Mouse (Mus musculus): ENCODE measurements around the gene Wnt9b.
A peak's percentile ranks its signal among the peaks of the same experiment; 100 is the strongest.

Wnt9b gene

DNA sequence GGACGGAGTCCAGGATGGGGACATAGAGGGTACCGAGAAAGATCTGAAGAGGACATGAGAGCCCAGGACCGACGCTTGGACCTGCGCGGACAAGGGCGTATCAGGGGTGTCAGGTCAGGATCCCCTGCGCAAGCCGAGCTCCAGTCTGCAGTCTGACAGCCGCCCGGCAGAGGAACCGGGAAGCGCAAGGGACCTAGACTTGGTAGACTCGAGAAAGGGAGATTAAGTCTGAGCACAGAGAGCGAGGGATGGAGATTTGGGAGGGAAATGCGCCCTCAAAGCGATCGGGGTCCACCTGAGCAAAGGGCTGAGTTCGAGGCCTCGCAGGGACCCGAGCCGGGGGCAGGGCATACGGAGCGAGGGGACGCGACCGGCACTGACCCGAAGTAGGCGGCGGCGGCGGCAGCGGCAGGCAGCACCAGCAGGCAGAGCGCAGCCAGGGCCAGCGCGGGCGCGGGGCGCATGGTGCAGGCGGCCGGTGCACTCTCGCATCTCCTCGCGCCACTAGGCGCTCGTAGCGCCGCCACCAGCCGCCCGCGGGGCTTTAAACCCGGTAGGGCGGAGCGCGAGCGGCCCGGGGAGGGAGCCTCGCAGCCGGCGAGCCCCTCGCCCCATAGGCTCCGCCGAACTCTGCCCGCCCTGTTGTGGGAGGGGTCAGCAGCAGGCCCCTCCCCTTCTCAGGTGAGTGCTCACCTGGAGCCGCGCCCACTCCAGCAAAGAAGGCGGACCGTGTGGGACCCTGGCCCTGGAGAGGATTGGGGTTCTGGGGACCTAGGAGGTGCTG lies at the start of gene Wnt9b:
Wnt9b (minus strand) TSS at position 516 of the 784 bp plus-strand sequence.
- DNase-seq (ENCODE audit: low read depth, low spot score): no peak

DNA sequence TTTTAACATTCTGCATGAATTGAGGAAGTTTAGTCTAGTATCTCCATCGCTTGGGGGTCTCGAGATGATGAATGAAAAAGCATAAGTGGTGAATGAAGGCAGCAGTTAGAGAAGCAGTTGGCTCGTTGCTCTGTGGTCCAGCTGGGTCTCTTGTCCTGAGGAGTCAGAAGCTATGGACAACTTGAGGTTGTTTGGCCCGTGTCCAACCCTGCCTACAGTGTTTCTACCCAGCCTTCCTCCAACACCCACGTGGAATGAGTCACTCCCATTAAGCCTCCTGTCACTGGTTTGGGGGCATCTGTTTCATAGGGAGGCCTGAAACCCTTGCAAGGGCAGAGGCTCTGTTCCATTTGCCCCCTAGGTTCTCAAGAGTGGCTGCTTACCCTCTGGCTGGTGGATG lies 40.3 kb upstream of the Wnt9b start:
- DNase-seq (ENCODE audit: low read depth, low spot score): peak; percentile 86

DNA sequence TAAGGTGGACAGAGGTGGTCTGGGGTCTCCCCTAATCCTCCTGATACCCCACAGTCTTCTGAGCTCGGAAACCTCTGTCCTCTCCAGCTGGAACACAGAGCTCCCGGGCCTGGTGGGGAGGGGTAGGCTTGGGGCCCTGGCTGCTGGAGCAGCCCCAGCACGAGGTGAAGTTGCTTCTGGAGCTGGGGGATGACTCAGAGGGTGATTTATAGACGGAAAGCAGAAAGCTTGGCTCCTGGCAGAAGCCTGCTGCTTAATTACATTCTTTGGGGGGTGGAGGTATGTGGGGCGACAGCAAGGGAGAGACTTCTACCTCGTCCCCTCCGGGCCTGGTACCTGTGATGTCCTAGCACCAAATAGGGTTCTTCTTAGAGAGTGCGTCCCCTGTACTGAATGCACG lies 30.5 kb upstream of the Wnt9b start:
- peak; percentile 86 for DNase-seq (ENCODE audit: low read depth, low spot score)

DNA sequence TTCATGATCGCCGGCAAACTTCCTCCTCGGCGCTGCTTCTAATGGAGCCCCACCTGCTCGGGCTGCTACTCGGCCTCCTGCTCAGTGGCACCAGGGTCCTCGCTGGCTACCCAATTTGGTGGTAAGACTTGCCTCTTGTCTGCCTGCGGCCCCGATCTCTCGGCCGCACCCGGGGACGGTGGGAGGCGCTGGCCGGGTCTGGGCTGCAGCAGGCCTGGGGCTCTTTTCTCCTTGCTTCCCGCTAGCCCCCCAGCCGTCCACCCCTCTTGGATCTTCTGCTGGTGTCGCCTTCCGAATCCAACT lies 24.6 kb upstream of the Wnt9b start:
- no peak for DNase-seq (ENCODE audit: low read depth, low spot score)

DNA sequence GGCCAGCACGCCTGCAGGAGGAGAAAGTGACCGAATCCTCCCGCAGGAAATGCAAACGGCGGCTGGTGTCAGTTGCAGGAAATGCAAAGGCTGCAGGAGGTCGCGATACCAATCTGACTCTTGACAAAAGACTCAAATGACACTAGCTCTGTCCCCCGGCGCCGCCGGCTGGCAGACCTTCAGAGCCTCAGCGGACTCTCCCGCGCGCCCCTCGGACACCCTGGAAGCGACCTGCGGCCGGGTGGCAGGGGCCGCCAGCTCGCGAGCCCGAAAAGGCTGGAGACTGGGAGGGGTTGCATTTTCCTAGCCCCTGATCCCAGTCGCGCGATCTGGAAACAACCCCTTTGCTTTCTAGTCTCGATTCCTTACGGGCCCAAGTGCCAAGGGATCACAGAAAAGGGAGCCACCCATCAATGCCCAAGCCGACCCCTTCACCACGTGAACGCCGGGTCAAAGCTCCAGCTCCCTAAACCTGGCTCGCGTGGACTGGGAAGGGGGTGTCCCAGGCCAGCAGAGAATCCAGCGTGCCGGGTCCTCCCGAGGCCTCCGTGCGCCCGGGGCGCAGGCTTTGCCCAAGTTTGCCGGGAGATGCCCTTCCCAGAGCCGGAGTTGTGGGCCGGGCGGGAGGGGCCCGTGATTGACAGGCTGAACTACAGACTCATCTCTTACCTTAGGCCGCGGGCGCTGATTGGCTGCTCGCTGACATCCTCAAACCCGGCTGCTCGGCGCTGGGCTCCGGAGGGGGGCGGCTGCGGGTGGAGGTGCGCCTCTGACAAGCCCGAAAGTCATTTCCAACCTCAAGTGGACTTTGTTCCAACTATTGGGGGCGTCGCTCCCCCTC lies 24.0 kb upstream of the Wnt9b start, which contains the start of gene Wnt3:
Wnt3 (plus strand) TSS at position 764 of the 841 bp plus-strand sequence.
- DNase-seq (ENCODE audit: low read depth, low spot score): no peak

DNA sequence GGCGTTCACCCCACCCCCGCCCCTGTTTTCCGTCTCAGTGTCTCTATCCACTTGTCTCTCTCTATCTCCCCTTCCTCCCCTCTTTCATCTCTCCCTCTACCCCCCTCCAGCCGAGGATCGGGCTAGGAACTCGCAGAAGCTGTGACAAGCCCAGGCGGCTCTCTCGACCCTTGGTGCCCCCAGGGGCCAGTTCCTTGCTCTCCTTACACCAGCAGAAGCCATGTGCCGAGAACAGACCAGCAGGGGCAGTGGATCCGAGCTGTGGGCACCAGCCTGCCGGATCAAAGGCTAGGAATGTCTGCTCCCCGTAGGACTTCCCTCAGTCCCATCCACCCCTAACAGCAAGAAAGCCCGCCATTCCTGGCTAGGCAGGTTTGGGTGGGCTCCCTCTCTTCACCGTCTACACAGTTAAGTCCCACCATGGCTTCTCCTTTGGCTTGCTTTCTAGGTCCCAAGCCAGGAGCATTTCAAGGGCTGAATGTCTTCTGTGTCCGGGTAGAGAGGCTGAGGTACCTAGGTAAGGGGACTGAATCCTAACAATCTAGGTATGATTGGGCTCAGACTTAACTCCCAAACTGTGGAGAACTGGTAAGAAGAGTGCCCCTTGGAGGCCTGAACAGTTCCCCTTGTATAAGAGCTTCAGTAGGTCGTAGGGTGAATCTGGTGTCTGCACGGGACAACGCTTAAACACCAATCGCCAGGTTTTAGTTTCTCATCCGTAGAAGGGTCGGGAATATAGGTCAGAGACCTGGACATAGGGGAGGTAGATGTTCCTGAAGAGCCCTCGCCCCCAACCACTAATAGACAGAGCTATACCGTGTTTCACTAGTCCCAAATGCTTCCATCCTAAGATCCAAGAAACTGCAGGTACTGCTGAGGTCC lies 23.1 kb upstream of the Wnt9b start:
- DNase-seq (ENCODE audit: low read depth, low spot score): no peak

DNA sequence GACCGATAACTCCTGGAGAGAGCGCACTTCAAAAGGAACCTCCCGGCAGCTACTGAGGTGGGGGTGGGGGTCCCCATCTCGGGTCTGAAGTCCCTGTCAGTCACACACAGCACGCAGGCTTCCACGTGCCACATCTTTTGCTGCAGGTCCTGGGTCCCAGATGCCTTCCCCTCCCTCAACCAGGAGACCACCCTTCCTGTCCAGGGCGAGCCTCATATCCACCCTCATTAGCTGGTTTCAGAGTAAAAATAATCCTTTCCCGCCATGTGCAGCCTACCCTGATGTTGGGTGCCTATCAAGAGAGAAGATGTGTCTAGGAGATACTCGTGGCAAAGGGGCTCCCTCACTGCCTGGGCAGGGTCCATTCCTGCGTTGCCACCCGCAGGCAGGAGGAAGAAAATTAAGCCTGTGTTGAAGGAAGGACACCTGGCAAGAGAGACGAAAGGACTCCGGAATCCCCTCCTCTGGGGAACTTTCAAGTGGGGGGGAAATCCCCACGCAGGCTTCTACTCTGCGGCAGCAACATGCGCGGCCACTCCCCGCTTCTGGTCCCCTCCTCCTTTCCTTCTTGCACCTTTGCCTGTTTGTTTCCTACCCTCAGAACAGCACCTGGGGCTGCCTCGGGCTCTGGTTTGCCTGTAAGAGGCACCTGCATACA lies 21.7 kb upstream of the Wnt9b start:
- no peak for DNase-seq (ENCODE audit: low read depth, low spot score)

DNA sequence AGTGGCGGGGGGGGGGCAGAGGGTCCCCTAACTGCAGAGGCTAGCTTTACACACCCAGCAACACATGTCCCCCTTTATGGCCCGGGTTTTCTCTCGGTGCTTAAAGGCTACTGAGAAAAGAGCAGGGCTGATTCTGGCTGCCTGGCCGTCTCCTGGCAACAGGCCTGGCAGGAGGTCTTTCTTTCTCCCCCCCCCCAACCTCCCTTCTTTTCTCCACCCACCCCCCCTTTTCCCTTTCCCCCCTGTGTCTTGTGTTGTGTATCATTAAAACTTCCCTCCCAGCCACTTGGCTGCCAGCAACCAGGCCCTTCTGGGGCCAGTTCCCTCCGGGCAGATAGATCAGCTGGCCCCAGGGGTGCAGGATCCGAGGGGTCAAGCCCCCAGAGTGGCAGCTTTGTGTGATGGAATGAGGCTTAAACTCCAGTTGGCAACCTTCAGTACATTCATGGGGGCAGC lies 16.0 kb upstream of the Wnt9b start:
- no peak for DNase-seq (ENCODE audit: low read depth, low spot score)

DNA sequence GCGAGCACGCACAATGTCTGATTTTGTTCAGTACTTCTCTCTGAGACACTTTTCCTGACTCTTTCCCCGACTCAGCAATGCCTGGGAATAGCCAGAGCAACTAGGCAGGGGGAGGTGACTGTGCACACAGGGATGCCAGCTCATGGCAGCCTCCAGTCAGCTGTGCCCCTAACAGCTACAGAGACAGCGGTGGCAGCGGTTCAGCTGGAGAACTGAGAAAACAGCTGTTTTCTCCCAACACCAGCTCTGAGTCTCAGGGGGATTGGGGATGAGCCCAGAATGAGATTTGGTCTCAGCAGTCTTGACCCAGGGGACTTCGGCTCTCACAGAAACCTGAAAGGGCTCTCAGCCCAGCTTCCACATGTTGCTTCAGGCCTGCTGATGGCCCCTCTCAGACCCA lies 15.0 kb upstream of the Wnt9b start:
- DNase-seq (ENCODE audit: low read depth, low spot score): peak; percentile 30

DNA sequence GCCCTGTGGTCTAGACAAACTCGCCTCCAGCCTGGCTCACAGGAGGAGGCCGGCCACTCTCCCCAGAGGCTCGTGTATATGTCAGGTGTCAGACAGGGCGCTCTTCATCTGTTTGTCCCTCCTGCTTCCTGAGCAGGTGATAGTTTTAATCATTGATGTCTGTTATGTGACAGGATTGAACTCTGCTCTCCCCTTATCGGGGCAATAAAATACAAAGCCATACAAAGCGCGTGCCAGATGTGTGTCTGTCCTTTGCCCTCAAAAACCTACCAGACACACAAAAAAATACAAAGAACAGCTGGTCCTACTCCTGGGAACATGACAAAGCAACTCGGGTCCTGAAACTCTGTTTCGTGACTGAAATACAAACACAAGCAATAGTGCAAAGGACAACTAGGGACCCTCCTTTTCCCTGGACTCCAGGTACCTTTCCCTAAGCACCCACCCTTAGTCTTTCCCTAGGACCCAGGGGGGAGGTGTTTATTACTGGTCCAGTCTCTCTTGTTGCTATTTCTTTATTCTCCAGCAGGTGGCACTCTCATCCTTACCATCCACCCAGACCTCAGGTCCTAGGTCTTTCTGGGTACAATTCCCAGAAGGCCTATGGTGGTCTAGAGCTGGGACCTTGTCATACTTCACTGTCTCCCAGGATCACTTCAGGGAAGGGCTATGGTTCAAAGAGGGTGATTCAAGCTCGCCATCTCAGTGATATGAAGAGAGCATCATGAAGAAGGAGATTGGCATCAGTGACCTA lies 14.0 kb upstream of the Wnt9b start:
- peak; percentile 86 for DNase-seq (ENCODE audit: low read depth, low spot score)

DNA sequence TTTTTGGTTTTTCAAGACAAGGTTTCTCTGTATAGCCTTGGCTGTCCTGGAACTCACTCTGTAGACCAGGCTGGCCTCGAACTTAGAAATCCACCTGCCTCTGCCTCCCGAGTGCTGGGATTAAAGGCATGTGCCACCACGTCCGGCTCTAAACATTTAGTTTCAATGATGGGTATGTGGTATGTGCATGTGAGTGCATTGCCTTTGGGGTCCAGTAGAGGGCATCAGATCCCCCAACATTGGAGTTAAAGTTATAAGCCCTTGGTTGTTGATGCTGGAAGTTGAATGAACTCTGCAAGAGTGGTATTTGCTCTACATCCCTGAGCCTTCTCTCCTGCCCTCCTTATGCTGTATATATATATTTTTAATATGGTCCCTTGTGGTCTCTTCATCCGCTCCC lies 11.3 kb upstream of the Wnt9b start:
- peak; percentile 35 for DNase-seq (ENCODE audit: low read depth, low spot score)

DNA sequence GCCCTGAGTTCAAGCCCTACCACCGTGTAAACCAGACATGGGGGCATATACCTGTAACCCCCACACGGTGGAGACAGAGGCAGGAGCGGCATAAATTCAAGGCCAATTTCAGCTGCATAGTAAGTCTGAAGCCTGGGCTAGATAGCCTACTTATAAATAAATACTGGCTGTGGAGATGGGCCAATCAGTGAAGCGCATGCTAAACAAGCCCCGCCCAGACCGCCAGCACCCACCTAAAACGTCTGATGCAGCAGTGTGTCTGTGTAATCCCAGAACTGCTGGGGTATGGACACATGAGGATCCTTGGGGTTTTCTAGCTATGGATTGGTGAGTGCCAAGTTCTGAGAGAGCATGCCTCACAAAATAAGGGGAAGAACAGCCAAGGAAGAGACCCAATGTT lies 10.5 kb upstream of the Wnt9b start:
- no peak for DNase-seq (ENCODE audit: low read depth, low spot score)

DNA sequence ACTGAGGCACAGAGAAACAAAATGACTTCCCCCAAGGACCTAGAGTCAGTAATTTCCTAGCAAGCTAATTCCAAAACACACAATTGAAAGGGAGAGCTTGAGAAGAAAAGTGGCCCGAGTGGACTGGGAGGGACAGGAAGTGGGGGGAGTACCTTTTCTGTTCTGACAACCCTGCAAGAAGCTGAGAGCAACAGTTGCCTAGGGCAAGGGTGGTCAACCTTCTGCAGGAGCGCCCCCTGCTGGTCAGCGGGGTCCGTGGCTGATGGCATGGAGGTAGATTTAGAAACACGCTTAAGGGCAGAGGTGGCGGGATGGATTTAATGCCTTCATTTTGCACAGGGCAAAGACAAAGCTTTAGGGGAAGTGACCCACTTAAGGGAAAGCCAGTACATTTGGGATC lies 9.1 kb upstream of the Wnt9b start:
- DNase-seq (ENCODE audit: low read depth, low spot score): peak; percentile 81

DNA sequence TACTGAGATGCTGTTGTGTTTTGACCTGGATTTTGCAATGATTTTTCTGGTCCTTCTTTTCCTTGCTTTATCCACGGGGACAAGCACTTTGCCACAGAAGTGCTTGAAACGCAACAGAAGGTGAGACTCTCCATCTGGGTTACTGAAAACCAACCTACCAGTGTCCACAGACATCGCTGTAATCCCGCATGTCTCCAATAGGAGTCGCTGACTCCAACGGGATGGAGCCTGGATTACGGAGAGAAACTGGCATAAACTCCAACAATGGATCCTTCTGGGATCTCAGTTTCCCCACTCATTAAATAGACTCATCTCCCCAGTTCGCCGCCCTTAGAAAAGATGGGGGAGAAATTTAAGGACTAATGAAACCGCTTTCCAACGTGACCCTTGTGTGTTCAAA lies 8.4 kb upstream of the Wnt9b start:
- peak; percentile 44 for DNase-seq (ENCODE audit: low read depth, low spot score)

DNA sequence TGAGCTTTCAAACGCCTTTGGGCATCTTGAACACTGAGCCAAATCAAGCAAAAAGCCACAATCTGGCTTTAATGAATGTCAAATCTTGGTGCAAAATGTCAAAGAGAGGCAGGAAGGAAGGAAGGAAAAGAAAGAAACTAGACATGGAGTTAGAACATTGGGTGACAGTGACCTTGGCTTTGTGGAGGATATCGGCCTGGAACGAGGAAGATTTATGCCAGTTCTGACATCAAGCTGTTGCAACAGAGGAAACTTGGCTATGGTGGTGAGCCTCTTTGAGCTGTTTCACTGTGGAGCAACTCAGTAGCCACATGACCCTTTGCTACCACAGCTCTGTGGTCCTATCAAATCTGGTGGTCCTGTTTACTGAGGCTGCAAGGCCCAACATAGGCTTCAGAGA lies 991 bp upstream of the Wnt9b start:
- no peak for DNase-seq (ENCODE audit: low read depth, low spot score)

DNA sequence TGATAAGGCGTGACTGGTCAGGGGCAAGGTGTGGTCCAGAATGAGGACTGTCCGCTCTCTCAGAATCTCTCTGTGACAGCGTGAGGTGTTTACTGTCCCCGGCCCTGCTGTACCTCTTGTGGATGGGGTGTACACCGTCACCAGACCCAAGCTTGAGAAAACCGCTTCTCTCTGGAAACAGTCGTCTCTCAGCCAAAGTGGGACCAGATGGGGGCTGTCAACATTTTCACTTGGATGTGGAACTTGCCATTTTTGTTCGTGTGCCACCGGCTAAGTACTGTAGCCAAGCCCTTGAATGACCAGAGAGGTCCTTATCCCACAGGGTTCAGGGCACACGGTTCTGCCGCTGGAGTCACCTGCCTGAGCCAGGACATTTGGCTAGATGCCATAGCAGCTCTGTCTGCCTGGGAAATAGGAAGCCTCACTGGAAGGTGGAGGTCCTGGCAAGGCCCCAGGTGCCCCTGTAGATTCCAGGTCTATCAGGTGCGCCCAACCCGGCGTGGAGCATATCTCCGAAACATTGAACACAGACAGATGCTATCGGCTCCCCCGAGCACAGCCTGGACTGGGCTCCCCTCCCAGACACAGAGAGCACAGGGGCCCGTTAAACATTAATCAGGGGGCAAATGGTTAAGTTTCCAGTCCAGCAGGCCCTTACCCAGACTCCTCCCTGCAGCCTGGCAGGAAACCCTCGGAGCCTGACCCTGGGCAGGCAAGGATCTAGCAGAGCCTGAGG lies 14.4 kb downstream of the Wnt9b start:
- no peak for DNase-seq (ENCODE audit: low read depth, low spot score)

DNA sequence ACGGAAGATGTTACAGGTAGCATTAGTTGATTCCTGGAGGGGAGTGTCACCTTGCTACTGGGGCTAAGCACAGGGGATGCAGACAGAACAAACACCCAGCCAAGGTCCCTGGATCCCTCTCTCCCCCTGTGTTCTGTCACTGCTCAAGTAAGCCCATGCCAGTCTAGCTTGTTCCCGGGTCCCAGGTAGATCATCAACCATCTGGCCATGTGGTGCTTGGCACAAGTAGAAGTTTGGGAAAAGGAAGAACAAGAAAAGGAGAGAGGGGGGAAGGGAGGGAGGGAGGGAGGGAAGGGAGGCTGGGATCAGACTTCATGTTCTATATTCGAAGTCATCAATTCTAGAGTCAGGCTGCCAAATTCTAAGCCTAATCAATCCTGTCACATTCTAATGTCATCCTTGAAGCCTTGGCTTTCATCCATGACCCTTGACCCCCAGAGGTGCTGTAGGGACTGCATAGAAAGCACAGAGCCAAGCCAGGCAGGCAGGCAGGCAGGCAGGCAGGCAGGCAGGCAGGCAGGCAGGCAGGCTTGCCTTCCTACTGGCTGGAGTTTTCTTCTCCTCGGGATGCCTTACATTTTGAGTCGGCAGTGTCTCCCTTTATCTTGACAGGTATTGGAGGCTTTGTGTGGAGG lies 15.1 kb downstream of the Wnt9b start:
- DNase-seq (ENCODE audit: low read depth, low spot score): no peak

DNA sequence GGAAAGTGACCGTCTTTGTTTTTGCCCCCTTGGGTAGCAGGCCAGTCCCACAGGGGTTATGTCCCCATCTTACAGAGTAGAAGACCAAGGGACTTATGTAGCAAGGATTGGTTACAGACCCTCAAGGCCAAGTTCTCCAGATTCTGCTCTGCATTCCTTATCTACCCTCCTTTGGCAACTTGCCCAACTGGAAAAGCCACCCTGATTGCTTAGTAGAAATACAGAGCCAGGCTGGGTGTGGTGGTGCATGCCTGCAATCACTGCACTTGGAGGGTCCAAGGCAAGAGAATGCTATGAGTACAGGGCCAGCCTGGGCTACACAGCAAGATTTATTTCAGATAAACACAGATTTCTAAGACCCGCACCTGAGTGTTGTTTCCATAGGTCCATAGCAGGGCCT lies 15.7 kb downstream of the Wnt9b start:
- DNase-seq (ENCODE audit: low read depth, low spot score): no peak

DNA sequence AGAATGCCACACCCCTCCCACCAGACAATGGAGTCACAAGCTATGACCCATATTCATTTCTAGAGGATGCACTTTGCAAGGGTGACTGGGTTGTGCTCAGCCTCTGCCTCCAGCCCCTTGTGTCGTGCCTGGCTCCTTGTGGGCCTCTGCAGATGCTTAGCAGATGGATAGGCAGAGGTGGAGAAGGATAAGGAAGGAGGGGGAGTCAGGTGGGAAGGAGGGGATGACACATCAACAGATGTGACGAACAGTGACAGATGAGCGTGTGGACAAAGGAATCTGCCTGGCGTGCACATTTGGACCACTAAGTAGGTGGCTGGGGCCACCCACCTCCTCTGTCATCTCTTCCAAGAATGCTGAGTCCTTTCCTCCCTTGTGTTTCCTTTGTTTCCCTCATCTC lies 16.6 kb downstream of the Wnt9b start:
- DNase-seq (ENCODE audit: low read depth, low spot score): no peak

DNA sequence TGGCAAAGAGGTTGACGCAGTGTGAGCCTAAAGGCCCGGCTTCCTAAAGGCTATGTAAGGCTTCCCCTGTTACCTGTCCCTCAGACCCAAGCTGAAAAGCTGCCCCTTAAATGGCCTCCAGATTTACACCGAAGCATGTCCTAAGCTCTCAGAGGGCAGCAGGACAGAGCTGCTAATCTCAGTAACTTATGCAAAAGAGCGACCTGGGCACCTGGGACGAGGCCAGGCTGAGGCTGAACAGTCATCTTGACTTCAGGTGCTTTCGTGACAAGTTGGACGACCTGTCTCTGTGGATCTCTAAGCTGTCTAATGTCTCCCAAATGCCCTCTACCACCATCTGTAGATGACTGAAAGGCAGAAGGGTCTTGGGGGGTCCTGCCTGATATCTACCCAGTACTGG lies 17.3 kb downstream of the Wnt9b start:
- DNase-seq (ENCODE audit: low read depth, low spot score): no peak

All from 3T3-L1 (cell line).